Mouse (Mus musculus): Measurements from ENCODE around the gene Fez2. TPM values are rescaled to one million over a fixed set of nuclear protein-coding genes. Genes with fewer than 3 reads are reported as not detected.

Fez2 gene
- polyA plus RNA-seq, 1 experiment from 2014 or later: 34.6 TPM

DNA sequence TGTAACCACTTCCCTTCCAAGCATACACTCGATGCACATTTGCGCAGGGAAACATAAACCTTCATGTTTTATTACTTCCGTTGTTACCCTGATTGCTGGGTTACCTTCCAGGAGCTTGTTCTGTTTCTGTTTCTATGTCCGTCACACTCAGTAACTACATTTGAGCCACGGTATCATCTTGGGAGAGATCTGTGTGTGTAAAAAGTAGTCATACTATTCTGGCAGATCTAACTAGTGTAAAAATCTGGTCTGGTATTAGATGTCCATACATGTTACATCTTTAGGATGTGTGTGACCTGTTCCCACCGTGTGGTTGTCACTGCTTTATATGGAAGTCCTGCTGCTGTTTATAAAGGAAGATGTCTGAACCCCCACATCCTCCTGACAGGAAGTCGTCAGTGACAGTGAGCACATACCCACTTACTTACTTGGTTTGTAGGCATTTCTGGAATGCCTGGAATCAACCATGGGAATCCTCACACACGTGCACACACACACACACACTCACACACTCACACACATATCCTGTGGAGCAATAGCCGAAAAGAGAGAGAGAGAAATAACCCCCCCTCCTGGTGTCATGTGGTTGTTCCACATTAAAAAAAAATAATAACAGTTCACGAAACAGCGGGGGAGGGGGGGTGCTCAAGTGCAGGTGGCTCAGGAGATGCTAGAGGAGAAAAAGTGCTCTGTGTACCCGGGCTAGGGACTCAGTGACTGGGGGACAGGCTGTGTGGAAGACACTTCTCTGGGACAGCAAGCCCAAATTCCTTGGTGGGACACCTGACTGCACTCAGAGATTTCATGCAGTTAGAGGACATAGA, 66.1 kb downstream of the Fez2 start:
- H3K4me1 ChIP-seq (ENCODE audit: control insufficient read depth, insufficient read depth, low read length): peaks cover 9% of the 10 kb centered on the region; the same call in 1 of the 2 replicates
- no peaks in the 10 kb centered on the region for H3K36me3 ChIP-seq (ENCODE audit: control insufficient read depth, insufficient read depth, low read length)
- 63% methylated on average over 12 of the region's 12 CpGs for WGBS
- H3K4me2 ChIP-seq (ENCODE audit: low read depth, low read length): no peak overlapping the region
- ATAC-seq (ENCODE audit: insufficient read depth, low FRiP score): no peak
- H3K9ac ChIP-seq (ENCODE audit: low read length): no peak overlapping the region
- H3K4me3 ChIP-seq (replicated peaks; ENCODE audit: low read length): no peak overlapping the region
- H3K27ac ChIP-seq (ENCODE audit: low read length): no peak overlapping the region
- no peaks in the 10 kb centered on the region for H3K27me3 ChIP-seq (ENCODE audit: control insufficient read depth, insufficient read depth, low read length)
- no peaks in the 10 kb centered on the region for H3K9me3 ChIP-seq (replicated peaks; ENCODE audit: control insufficient read depth, low read length)

DNA sequence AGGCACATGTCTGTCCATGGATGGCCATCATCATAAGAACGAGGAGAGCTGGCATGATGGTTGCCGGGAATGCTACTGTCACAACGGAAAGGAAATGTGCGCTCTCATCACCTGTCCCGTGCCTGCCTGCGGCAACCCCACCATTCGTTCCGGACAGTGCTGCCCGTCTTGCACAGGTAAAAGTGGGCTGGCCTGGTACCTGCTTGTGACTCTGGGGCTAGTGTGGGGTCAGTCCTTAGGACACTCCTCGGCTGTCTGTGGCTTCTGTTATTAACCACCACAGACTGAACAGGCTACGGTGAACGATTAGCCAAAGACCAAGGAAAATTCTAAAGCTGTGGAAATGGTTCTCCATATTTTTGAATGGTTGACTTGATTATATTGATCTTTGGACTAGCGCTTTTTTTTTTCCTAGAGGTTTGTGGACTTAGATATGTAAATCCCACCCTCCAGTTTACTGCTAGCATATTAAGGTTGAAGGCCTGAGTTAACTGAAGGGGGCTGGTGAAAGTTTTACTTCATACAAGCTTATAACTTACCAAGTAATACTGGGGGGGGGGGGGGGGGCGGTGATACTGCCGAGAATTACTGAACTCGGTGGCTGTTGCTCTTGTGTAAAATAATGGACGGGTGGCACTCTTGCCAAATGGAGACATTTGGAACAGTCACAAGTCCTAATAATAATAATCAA, 70.7 kb downstream of the Fez2 start:
- Histone ChIP-seq H3K27me3 (ENCODE audit: control insufficient read depth, insufficient read depth, low read length) (no peaks in the 10 kb centered on the region), H3K9ac (ENCODE audit: low read length) (no peak overlapping the region), H3K4me3 (replicated peaks; ENCODE audit: low read length) (no peak overlapping the region), H3K4me1 (ENCODE audit: control insufficient read depth, insufficient read depth, low read length) (peaks cover 9% of the 10 kb centered on the region; the same call in 1 of the 2 replicates), H3K36me3 (ENCODE audit: control insufficient read depth, insufficient read depth, low read length) (no peaks in the 10 kb centered on the region), H3K4me2 (ENCODE audit: low read depth, low read length) (no peak overlapping the region), H3K9me3 (replicated peaks; ENCODE audit: control insufficient read depth, low read length) (no peaks in the 10 kb centered on the region), H3K27ac (ENCODE audit: low read length) (no peak overlapping the region)
- WGBS: 89% methylated on average over 17 of the region's 17 CpGs
- no peak for ATAC-seq (ENCODE audit: insufficient read depth, low FRiP score)

DNA sequence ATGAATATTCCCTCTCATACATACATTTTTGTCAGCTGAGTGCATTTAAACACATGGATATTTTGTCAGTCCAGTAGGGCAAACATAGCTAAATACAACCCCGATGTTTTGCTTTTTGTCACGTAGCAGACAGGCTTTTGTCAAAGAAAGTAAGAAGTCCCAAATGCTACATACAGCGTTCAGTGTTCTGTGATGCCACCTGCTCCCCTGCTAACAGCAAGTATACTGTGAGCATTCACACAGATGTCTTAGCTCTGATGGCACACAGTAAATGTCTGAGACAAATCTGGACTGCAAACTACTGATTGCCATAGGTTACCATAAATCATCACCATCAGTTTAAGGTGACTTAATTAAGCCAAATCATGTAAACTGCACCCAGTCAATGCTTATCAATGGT, 74.3 kb downstream of the Fez2 start:
- no peak for ATAC-seq (ENCODE audit: insufficient read depth, low FRiP score)
- H3K27me3 ChIP-seq (ENCODE audit: control insufficient read depth, insufficient read depth, low read length): no peaks in the 10 kb centered on the region
- no peaks in the 10 kb centered on the region for H3K9me3 ChIP-seq (replicated peaks; ENCODE audit: control insufficient read depth, low read length)
- H3K27ac ChIP-seq (ENCODE audit: low read length): no peak overlapping the region
- H3K4me1 ChIP-seq (ENCODE audit: control insufficient read depth, insufficient read depth, low read length): peaks cover 4% of the 10 kb centered on the region; the same call in 1 of the 2 replicates
- no peak overlapping the region for H3K4me3 ChIP-seq (replicated peaks; ENCODE audit: low read length)
- 89% methylated on average over 3 of the region's 3 CpGs for WGBS
- H3K9ac ChIP-seq (ENCODE audit: low read length): no peak overlapping the region
- no peak overlapping the region for H3K4me2 ChIP-seq (ENCODE audit: low read depth, low read length)
- no peaks in the 10 kb centered on the region; the same call in 1 of the 2 replicates for H3K36me3 ChIP-seq (ENCODE audit: control insufficient read depth, insufficient read depth, low read length)

DNA sequence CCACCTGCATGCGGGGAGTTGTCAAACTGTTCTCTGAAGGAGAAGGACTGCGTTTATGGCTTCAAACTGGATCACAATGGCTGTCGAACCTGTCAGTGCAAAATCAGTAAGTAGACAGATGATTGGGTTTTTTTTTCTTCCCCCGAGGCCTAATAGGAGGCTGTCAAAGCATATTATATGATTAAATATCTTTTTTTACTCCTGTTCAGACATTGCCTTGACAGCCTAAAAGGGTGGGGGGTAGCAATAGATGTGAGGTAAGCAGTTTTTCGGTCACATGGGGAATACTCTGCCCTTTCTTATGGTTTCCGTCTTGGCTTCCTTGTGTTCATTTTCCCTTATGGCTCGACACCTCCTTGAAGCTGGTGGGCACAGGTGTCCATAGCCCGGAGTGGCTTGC, 82.7 kb downstream of the Fez2 start:
- Histone ChIP-seq H3K9ac (ENCODE audit: low read length) (no peak overlapping the region), H3K4me1 (ENCODE audit: control insufficient read depth, insufficient read depth, low read length) (peaks cover 4% of the 10 kb centered on the region; the same call in 1 of the 2 replicates), H3K4me2 (ENCODE audit: low read depth, low read length) (no peak overlapping the region), H3K36me3 (ENCODE audit: control insufficient read depth, insufficient read depth, low read length) (no peaks in the 10 kb centered on the region), H3K9me3 (replicated peaks; ENCODE audit: control insufficient read depth, low read length) (no peaks in the 10 kb centered on the region), H3K27me3 (ENCODE audit: control insufficient read depth, insufficient read depth, low read length) (no peaks in the 10 kb centered on the region), H3K27ac (ENCODE audit: low read length) (no peak overlapping the region), H3K4me3 (replicated peaks; ENCODE audit: low read length) (no peak overlapping the region)
- 87% methylated on average over 8 of the region's 8 CpGs for WGBS
- no peak for ATAC-seq (ENCODE audit: insufficient read depth, low FRiP score)

DNA sequence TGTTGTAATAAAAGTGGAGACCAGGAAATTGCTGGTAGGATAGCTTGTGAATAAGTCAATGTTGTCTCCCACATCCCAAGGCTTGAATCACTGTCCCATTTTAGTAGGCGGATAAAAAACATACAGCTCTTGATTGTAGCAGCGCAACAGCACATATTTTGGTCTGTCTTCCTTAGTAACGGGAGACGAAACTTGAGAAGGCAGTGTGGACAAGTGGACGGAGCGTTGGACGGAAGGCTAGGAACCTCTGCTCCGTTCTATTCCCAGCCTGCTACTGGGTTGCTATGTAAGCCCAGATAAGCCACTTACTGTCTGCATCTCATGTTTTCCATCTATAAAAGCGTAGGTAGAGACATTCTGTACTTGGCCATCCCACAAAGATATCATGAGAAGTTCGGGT, 84.7 kb downstream of the Fez2 start:
- Histone ChIP-seq H3K4me1 (ENCODE audit: control insufficient read depth, insufficient read depth, low read length) (no peaks in the 10 kb centered on the region), H3K4me3 (replicated peaks; ENCODE audit: low read length) (no peak overlapping the region), H3K27ac (ENCODE audit: low read length) (no peak overlapping the region), H3K9me3 (replicated peaks; ENCODE audit: control insufficient read depth, low read length) (no peaks in the 10 kb centered on the region), H3K27me3 (ENCODE audit: control insufficient read depth, insufficient read depth, low read length) (no peaks in the 10 kb centered on the region), H3K36me3 (ENCODE audit: control insufficient read depth, insufficient read depth, low read length) (no peaks in the 10 kb centered on the region), H3K9ac (ENCODE audit: low read length) (no peak overlapping the region), H3K4me2 (ENCODE audit: low read depth, low read length) (no peak overlapping the region)
- 87% methylated on average over 10 of the region's 10 CpGs for WGBS
- ATAC-seq (ENCODE audit: insufficient read depth, low FRiP score): no peak

DNA sequence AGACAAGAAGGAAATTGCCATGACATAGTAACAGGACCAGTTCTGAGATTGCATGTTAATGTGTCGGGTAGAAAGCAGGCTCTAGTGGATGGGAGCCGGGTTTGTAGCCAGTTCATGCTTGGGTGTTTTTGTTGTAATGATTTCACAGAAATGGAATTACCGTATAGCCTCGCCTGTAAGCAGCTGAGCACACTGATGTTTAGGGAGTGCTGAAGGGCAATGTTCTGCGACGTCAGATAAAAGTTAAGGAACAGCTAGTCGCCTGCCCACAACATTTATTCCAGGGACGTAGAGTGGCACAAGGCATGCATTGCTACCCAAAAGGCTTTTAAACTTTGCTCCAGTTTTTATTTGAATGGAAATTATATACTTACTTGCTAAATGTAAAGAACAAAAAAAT, 86.5 kb downstream of the Fez2 start:
- H3K9ac ChIP-seq (ENCODE audit: low read length): no peak overlapping the region
- H3K36me3 ChIP-seq (ENCODE audit: control insufficient read depth, insufficient read depth, low read length): no peaks in the 10 kb centered on the region
- H3K9me3 ChIP-seq (replicated peaks; ENCODE audit: control insufficient read depth, low read length): no peaks in the 10 kb centered on the region
- H3K4me3 ChIP-seq (replicated peaks; ENCODE audit: low read length): no peak overlapping the region
- no peak for ATAC-seq (ENCODE audit: insufficient read depth, low FRiP score)
- no peaks in the 10 kb centered on the region for H3K27me3 ChIP-seq (ENCODE audit: control insufficient read depth, insufficient read depth, low read length)
- no peak overlapping the region for H3K27ac ChIP-seq (ENCODE audit: low read length)
- 67% methylated on average over 8 of the region's 8 CpGs for WGBS
- no peak overlapping the region for H3K4me2 ChIP-seq (ENCODE audit: low read depth, low read length)
- H3K4me1 ChIP-seq (ENCODE audit: control insufficient read depth, insufficient read depth, low read length): 0 out of 2 replicates have a peak, but pooled peaks cover under 1% of the 10 kb centered on the region

DNA sequence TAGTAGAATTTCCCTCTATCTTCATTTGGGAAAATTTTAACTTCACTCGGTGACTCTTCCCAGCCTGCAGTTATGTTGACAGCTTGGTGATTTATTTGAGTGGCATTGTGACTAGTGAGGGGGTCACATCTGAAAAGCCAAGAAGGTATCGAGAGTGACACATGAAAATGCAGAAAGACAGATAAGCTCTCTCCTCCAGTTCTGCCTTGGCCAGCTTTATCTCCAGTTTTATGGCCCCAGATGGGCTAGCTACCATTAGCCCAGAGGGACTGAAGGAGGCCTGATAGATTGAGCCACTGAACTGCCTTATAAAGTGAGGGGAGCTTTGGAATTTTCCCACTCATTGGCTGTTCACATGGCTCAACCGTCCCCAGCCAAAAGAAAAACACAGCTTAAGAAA, 89.7 kb downstream of the Fez2 start:
- Histone ChIP-seq H3K27ac (ENCODE audit: low read length) (peak overlapping the region; percentile 15; the same call in 1 of the 2 replicates), H3K36me3 (ENCODE audit: control insufficient read depth, insufficient read depth, low read length) (no peaks in the 10 kb centered on the region), H3K9me3 (replicated peaks; ENCODE audit: control insufficient read depth, low read length) (no peaks in the 10 kb centered on the region), H3K27me3 (ENCODE audit: control insufficient read depth, insufficient read depth, low read length) (no peaks in the 10 kb centered on the region), H3K4me1 (ENCODE audit: control insufficient read depth, insufficient read depth, low read length) (0 out of 2 replicates have a peak, but pooled peaks cover 5% of the 10 kb centered on the region), H3K4me3 (replicated peaks; ENCODE audit: low read length) (no peak overlapping the region), H3K9ac (ENCODE audit: low read length) (no peak overlapping the region), H3K4me2 (ENCODE audit: low read depth, low read length) (no peak overlapping the region)
- WGBS: 34% methylated on average over 3 of the region's 3 CpGs
- no peak for ATAC-seq (ENCODE audit: insufficient read depth, low FRiP score)

DNA sequence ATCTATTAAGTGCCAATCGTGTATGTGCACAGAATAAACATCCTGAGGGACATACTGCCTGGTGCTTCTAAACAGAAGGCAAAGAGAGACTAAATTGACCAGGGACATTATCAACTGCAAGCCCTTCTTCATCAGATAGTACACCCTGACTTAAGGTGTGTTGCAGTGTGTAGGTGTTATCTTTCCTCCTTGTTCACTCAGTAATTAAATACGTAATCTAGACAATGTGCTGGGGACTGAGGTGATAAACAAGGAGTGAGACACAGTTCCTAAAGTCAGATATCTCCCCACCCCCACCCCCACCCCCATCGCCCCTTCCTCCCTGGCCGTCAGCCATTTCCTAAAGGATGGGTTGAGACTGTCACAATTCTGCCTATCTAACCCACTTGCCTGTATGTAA, 90.8 kb downstream of the Fez2 start:
- 50% methylated on average over 4 of the region's 4 CpGs for WGBS
- Histone ChIP-seq H3K9me3 (replicated peaks; ENCODE audit: control insufficient read depth, low read length) (no peaks in the 10 kb centered on the region), H3K27me3 (ENCODE audit: control insufficient read depth, insufficient read depth, low read length) (no peaks in the 10 kb centered on the region), H3K36me3 (ENCODE audit: control insufficient read depth, insufficient read depth, low read length) (no peaks in the 10 kb centered on the region), H3K4me2 (ENCODE audit: low read depth, low read length) (no peak overlapping the region), H3K4me1 (ENCODE audit: control insufficient read depth, insufficient read depth, low read length) (peaks cover 13% of the 10 kb centered on the region), H3K4me3 (replicated peaks; ENCODE audit: low read length) (no peak overlapping the region), H3K27ac (ENCODE audit: low read length) (no peak overlapping the region), H3K9ac (ENCODE audit: low read length) (no peak overlapping the region)
- no peak for ATAC-seq (ENCODE audit: insufficient read depth, low FRiP score)

DNA sequence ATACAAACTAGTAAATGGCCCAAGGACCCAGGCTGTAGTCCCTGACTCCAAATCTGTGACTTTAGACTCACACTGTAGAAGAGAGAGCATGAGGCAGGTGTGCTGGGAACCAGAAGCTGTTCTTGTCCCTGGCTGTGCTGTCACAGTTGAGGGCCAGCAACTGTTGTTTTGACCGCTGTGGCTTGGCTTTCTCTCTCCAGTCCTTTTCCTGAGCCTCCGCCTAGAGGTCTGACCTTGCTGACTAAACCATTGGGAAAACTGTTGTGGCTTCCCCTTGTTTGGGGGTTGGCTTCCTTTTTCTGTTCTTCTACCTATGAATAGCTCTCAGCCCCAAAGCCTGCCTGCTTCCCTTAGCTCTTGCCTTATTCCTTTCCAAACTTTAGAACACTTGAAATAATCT, 91.6 kb downstream of the Fez2 start:
- no peak overlapping the region for H3K4me3 ChIP-seq (replicated peaks; ENCODE audit: low read length)
- no peaks in the 10 kb centered on the region for H3K27me3 ChIP-seq (ENCODE audit: control insufficient read depth, insufficient read depth, low read length)
- H3K9me3 ChIP-seq (replicated peaks; ENCODE audit: control insufficient read depth, low read length): no peaks in the 10 kb centered on the region
- H3K36me3 ChIP-seq (ENCODE audit: control insufficient read depth, insufficient read depth, low read length): no peaks in the 10 kb centered on the region
- H3K4me2 ChIP-seq (ENCODE audit: low read depth, low read length): no peak overlapping the region
- ATAC-seq (ENCODE audit: insufficient read depth, low FRiP score): no peak
- 86% methylated on average over 2 of the region's 2 CpGs for WGBS
- H3K9ac ChIP-seq (ENCODE audit: low read length): no peak overlapping the region
- H3K4me1 ChIP-seq (ENCODE audit: control insufficient read depth, insufficient read depth, low read length): peaks cover 14% of the 10 kb centered on the region
- H3K27ac ChIP-seq (ENCODE audit: low read length): no peak overlapping the region
